12 mouse cellular contexts compared by ENCODE assay signal in genomic region chr4:128747614-128748270, GRCm38 (mm10). TPM values are rescaled to one million over a fixed set of nuclear protein-coding genes. Genes with fewer than 3 reads are reported as not detected.
DNase-seq lines count a peak whose midpoint lies in the region; ATAC-seq and TF ChIP-seq lines count a peak whose summit lies in the region.
"Had no signal": no experiment of that assay in that cellular context is flagged by ENCODE, and none has a peak within 500 bp of the region (broad histone marks: within the 10 kb centered on the region; RNA-seq: fewer than 3 reads in every experiment).

No protein-coding gene starts in this region.

- H3K27me3 ChIP-seq in forebrain, embryonic 11.5 days (ENCODE audit: control insufficient read depth, insufficient read depth, low read length): no peaks in the 10 kb centered on the region
- H3K27me3 ChIP-seq in forebrain, embryonic 10.5 days (ENCODE audit: poor library complexity, severe bottlenecking): no peaks in the 10 kb centered on the region
- no peaks in the 10 kb centered on the region for H3K27me3 ChIP-seq in hindbrain, embryonic 16.5 days (replicated peaks; ENCODE audit: control insufficient read depth, insufficient read depth, low read length)
- no peaks in the 10 kb centered on the region for H3K27me3 ChIP-seq in hindbrain, embryonic 11.5 days (ENCODE audit: control insufficient read depth, insufficient read depth, low read length)
- no peaks in the 10 kb centered on the region for H3K27me3 ChIP-seq in G1E (ENCODE audit: insufficient read depth, low read length)
- no peaks in the 10 kb centered on the region for H3K27me3 ChIP-seq in thymus, adult 2 months (ENCODE audit: control insufficient read depth, insufficient read depth, low read length)
- H3K27me3 ChIP-seq: liver, embryonic 15.5 days had no signal

- no peaks in the 10 kb centered on the region for H3K4me1 ChIP-seq in forebrain, embryonic 11.5 days (replicated peaks; ENCODE audit: control insufficient read depth, insufficient read depth, low read length)
- peaks cover 6% of the 10 kb centered on the region for H3K4me1 ChIP-seq in forebrain, embryonic 10.5 days
- H3K4me1 ChIP-seq in hindbrain, embryonic 16.5 days (ENCODE audit: control insufficient read depth, insufficient read depth, low read depth, low read length): peaks cover 3% of the 10 kb centered on the region; the same call in 1 of the 2 replicates
- no peaks in the 10 kb centered on the region for H3K4me1 ChIP-seq in hindbrain, embryonic 11.5 days (replicated peaks; ENCODE audit: control insufficient read depth, insufficient read depth, low read length)
- no peaks in the 10 kb centered on the region; the same call in 1 of the 2 replicates for H3K4me1 ChIP-seq in G1E (ENCODE audit: insufficient read depth, low read depth, low read length)
- no peaks in the 10 kb centered on the region for H3K4me1 ChIP-seq in thymus, adult 2 months (replicated peaks; ENCODE audit: control insufficient read depth, insufficient read depth, low read length)
- H3K4me1 ChIP-seq: liver, embryonic 15.5 days had no signal

- H3K9me3 ChIP-seq in forebrain, embryonic 11.5 days (ENCODE audit: control insufficient read depth, low read length): no peaks in the 10 kb centered on the region
- H3K9me3 ChIP-seq in forebrain, embryonic 10.5 days: no peaks in the 10 kb centered on the region
- no peaks in the 10 kb centered on the region for H3K9me3 ChIP-seq in hindbrain, embryonic 16.5 days (ENCODE audit: control insufficient read depth, low read length)
- no peaks in the 10 kb centered on the region for H3K9me3 ChIP-seq in hindbrain, embryonic 11.5 days (ENCODE audit: control insufficient read depth, low read length)
- H3K9me3 ChIP-seq in G1E (replicated peaks): no peaks in the 10 kb centered on the region
- H3K9me3 ChIP-seq: liver, embryonic 15.5 days had no signal

- ATAC-seq in forebrain, embryonic 11.5 days (replicated peaks; ENCODE audit: low FRiP score): no peak
- no peak for ATAC-seq in hindbrain, embryonic 16.5 days
- ATAC-seq in hindbrain, embryonic 11.5 days (ENCODE audit: low FRiP score): no peak
- no peak for ATAC-seq in G1E (ENCODE audit: extremely low read depth, insufficient number of reproducible peaks, low FRiP score, poor library complexity, severe bottlenecking)

- WGBS in forebrain, embryonic 11.5 days: 95% methylated on average over 22 of the region's 22 CpGs
- WGBS in forebrain, embryonic 10.5 days: 94% methylated on average over 22 of the region's 22 CpGs
- WGBS in hindbrain, embryonic 16.5 days: 63% methylated on average over 22 of the region's 22 CpGs
- 94% methylated on average over 22 of the region's 22 CpGs for WGBS in hindbrain, embryonic 11.5 days
- whole genome bisulfite sequencing in thymus, adult 2 months: 91% methylated on average over 22 of the region's 22 CpGs

- H3K27ac ChIP-seq in forebrain, embryonic 11.5 days (ENCODE audit: low read depth, low read length): no peak overlapping the region
- H3K27ac ChIP-seq in forebrain, embryonic 10.5 days: no peak overlapping the region
- H3K27ac ChIP-seq in hindbrain, embryonic 16.5 days (ENCODE audit: low read depth, low read length): no peak overlapping the region; the same call in 1 of the 2 replicates
- H3K27ac ChIP-seq in hindbrain, embryonic 11.5 days (ENCODE audit: low read depth, low read length): no peak overlapping the region
- no peak overlapping the region for H3K27ac ChIP-seq in thymus, adult 2 months (ENCODE audit: control insufficient read depth, insufficient read depth, low read length)
- H3K27ac ChIP-seq: gastrocnemius, adult 2 months; liver, embryonic 15.5 days had no signal

- H3K9ac ChIP-seq in forebrain, embryonic 11.5 days (ENCODE audit: low read length): no peak overlapping the region
- H3K9ac ChIP-seq in hindbrain, embryonic 16.5 days (ENCODE audit: low read depth, low read length): peak overlapping the region; percentile 13; the same call in 1 of the 2 replicates
- no peak overlapping the region for H3K9ac ChIP-seq in hindbrain, embryonic 11.5 days (ENCODE audit: low read depth, low read length)
- H3K9ac ChIP-seq: liver, embryonic 15.5 days had no signal

- no peak overlapping the region for H3K4me3 ChIP-seq in forebrain, embryonic 11.5 days (ENCODE audit: low read depth, low read length)
- H3K4me3 ChIP-seq in forebrain, embryonic 10.5 days: no peak overlapping the region
- no peak overlapping the region for H3K4me3 ChIP-seq in hindbrain, embryonic 16.5 days (ENCODE audit: low read length)
- H3K4me3 ChIP-seq in hindbrain, embryonic 11.5 days (ENCODE audit: low read depth, low read length): no peak overlapping the region
- H3K4me3 ChIP-seq in G1E (ENCODE audit: low read depth, low read length): no peak overlapping the region
- H3K4me3 ChIP-seq in thymus, adult 2 months (ENCODE audit: control insufficient read depth, insufficient read depth, low read length): no peak overlapping the region
- H3K4me3 ChIP-seq: gastrocnemius, adult 2 months; liver, embryonic 15.5 days had no signal

- H3K4me2 ChIP-seq in forebrain, embryonic 11.5 days (ENCODE audit: low read depth, low read length, severe bottlenecking): no peak overlapping the region
- H3K4me2 ChIP-seq in hindbrain, embryonic 16.5 days (ENCODE audit: low read length): no peak overlapping the region
- no peak overlapping the region for H3K4me2 ChIP-seq in hindbrain, embryonic 11.5 days (replicated peaks; ENCODE audit: low read depth, low read length)
- H3K4me2 ChIP-seq: liver, embryonic 15.5 days had no signal

- no peak for TF ChIP-seq POLR2A in thymus, adult 2 months (IDR thresholded peaks at IDR 0.05; ENCODE audit: control insufficient read depth, extremely low read depth, insufficient read depth, low read length, poor library complexity)

- peaks cover 56% of the 10 kb centered on the region for H3K36me3 ChIP-seq in forebrain, embryonic 11.5 days (ENCODE audit: control insufficient read depth, insufficient read depth, low read length)
- peaks cover 100% of the 10 kb centered on the region for H3K36me3 ChIP-seq in forebrain, embryonic 10.5 days (replicated peaks)
- peaks cover 78% of the 10 kb centered on the region for H3K36me3 ChIP-seq in hindbrain, embryonic 16.5 days (ENCODE audit: control insufficient read depth, insufficient read depth, low read length)
- peaks cover 40% of the 10 kb centered on the region for H3K36me3 ChIP-seq in hindbrain, embryonic 11.5 days (ENCODE audit: control insufficient read depth, insufficient read depth, low read length)
- H3K36me3 ChIP-seq in G1E (replicated peaks): peaks cover 99% of the 10 kb centered on the region
- peaks cover 85% of the 10 kb centered on the region for H3K36me3 ChIP-seq in thymus, adult 2 months (ENCODE audit: control insufficient read depth, insufficient read depth, low read length)

- TF ChIP-seq CTCF in G1E (IDR thresholded peaks at IDR 0.05; ENCODE audit: low read depth, low read length): no peak
- TF ChIP-seq CTCF in thymus, adult 2 months (IDR thresholded peaks at IDR 0.05; ENCODE audit: borderline replicate concordance, control insufficient read depth, extremely low read depth, insufficient read depth, low read length, poor library complexity): no peak

- peak; percentile 54 for DNase-seq in forebrain, embryonic 11.5 days (ENCODE audit: low spot score)
- no peak for DNase-seq in forebrain, embryonic 10.5 days (ENCODE audit: extremely low spot score, low spot score)
- no peak for DNase-seq in hindbrain, embryonic 11.5 days (ENCODE audit: low spot score)
- peak; percentile 30 for DNase-seq in G1E (ENCODE audit: low spot score)
- peak; percentile 71 for DNase-seq in cerebellum, adult 9-11 months
- DNase-seq in layer of hippocampus, adult 11-12 months (ENCODE audit: low spot score): no peak
- DNase-seq in thymus, adult 2 months: no peak
- DNase-seq: gastrocnemius, adult 2 months; kidney, adult 8-10 months; right cerebral cortex, adult 18-20 months had no signal

RNA-seq across cellular contexts. Expression of gene A3galt2, which starts 7.4 kb away (rescaled TPM):
- 0.56 TPM in 2 replicates for polyA plus RNA-seq in forebrain, embryonic 11.5 days (2014; fragmentation: Nextera tagmentation; extraction: Ambion mirVana)
- polyA plus RNA-seq in forebrain, embryonic 10.5 days (2016; fragmentation: Nextera tagmentation; extraction: Ambion mirVana): 0.07 and 0.17 TPM in 2 replicates
- 0.23 and 0.36 TPM in 2 replicates for polyA plus RNA-seq in hindbrain, embryonic 16.5 days (2015; fragmentation: Nextera tagmentation; extraction: Ambion mirVana)
- 0.42 and 0.51 TPM in 2 replicates for polyA plus RNA-seq in hindbrain, embryonic 11.5 days (2014; fragmentation: Nextera tagmentation; extraction: Ambion mirVana)
- not detected in 2 replicates for total RNA-seq in G1E (2014; fragmentation: Nextera tagmentation)
- 0.12 and 0.16 TPM in 2 replicates for total RNA-seq in G1E (2017)
- polyA plus RNA-seq in G1E (2012): not detected in 2 replicates
- polyA plus RNA-seq in thymus, adult 2 months (2012; rRNA removed): 1.3 and 1.6 TPM in 2 replicates
- polyA plus RNA-seq: liver, embryonic 15.5 days had no signal

RNA-seq across cellular contexts. Expression of gene Zfp362, which starts 58.1 kb away (rescaled TPM):
- polyA plus RNA-seq in forebrain, embryonic 11.5 days (2014; fragmentation: Nextera tagmentation; extraction: Ambion mirVana): 53.0 and 55.2 TPM in 2 replicates
- 37.1 and 37.3 TPM in 2 replicates for polyA plus RNA-seq in forebrain, embryonic 10.5 days (2016; fragmentation: Nextera tagmentation; extraction: Ambion mirVana)
- 29.8 and 33.2 TPM in 2 replicates for polyA plus RNA-seq in hindbrain, embryonic 16.5 days (2015; fragmentation: Nextera tagmentation; extraction: Ambion mirVana)
- polyA plus RNA-seq in hindbrain, embryonic 11.5 days (2014; fragmentation: Nextera tagmentation; extraction: Ambion mirVana): 29.5 and 30.4 TPM in 2 replicates
- total RNA-seq in G1E (2014; fragmentation: Nextera tagmentation) (26.6 and 39.5 TPM in 2 replicates), G1E (2017) (1.6 and 2.2 TPM in 2 replicates)
- 70.0 and 73.8 TPM in 2 replicates for polyA plus RNA-seq in G1E (2012)
- 105 and 145 TPM in 2 replicates for polyA plus RNA-seq in thymus, adult 2 months (2012; rRNA removed)

Comparison
In these comparisons a context has a peak if more than half of its experiments do, and no peak if none do; other contexts are left out.
1. DNase-seq: peak in forebrain, embryonic 11.5 days (single experiment), G1E (single experiment) and cerebellum, adult 9-11 months (single experiment); none in forebrain, embryonic 10.5 days (single experiment), hindbrain, embryonic 11.5 days (single experiment), layer of hippocampus, adult 11-12 months (single experiment) and thymus, adult 2 months (single experiment).